Mouse (Mus musculus): ENCODE results near the gene Cenpq.

GRCm38 (mm10) chr17:40914250-40914649, 20.6 kb downstream of the Cenpq start, which contains the start of gene Glyatl3:
- TF ChIP-seq MAX (IDR thresholded peaks at IDR 0.05) (no peak), CTCF (IDR thresholded peaks at IDR 0.05; ENCODE audit: control insufficient read depth, insufficient read depth, insufficient read length) (no peak), CEBPB (IDR thresholded peaks at IDR 0.05; ENCODE audit: low read depth) (no peak), USF1 (IDR thresholded peaks at IDR 0.05; ENCODE audit: low read depth) (no peak), FOSL1 (IDR thresholded peaks at IDR 0.05; ENCODE audit: insufficient read depth, low read length, poor library complexity, severe bottlenecking) (no peak), MYOG (IDR thresholded peaks at IDR 0.05; ENCODE audit: control insufficient read depth, extremely low read depth, insufficient read length) (no peak), MYOD1 (IDR thresholded peaks at IDR 0.05; ENCODE audit: control insufficient read depth, insufficient read length, low read depth) (no peak)
